Mouse (Mus musculus) CH12.LX (cell line): ENCODE data around the gene Clcnka.

Source experiments
- BHLHE40 ChIP-seq: IDR thresholded peaks from 2 replicates; pipeline ENCODE4 v1.6.1; 2011; ENCODE audit warnings: mild to moderate bottlenecking, low read depth, low read length, improper control_type of control experiment
- EP300 ChIP-seq: IDR thresholded peaks from 2 replicates; pipeline ENCODE4 v1.6.1; 2011; ENCODE audit warnings: low read length, improper control_type of control experiment
- MAFK ChIP-seq: IDR thresholded peaks from 2 replicates; pipeline ENCODE4 v1.6.1; 2011; ENCODE audit warnings: low read length, improper control_type of control experiment; ENCODE audit not compliant: insufficient replicate concordance
- TBP ChIP-seq: conservative IDR thresholded peaks from 2 replicates; pipeline ENCODE4 v1.6.1; 2011; ENCODE audit warnings: low read depth, low read length, improper control_type of control experiment
- ZNF384 ChIP-seq: IDR thresholded peaks from 2 replicates; pipeline ENCODE4 v1.6.1; 2012; ENCODE audit warnings: low read depth, low read length, improper control_type of control experiment, inconsistent platforms

DNA sequence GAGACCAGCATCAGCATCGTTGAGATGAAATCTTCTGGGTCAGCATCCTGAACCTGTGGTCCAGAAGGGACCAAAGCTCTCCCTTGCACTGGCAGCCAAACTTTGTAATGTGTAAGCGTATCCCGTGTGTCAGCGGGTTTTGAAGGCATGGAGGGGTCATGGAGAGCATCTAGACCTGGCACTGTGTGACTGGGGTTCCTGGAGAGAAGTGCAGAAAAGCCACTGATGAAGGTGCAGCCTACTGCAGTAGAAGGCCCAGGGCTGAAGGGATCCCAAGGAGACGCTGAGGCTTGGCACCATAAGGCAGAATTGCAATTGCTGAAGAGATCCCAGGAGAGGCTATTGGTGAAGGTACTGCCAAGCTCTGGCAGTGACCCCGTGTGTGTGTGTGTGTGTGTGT, 30.9 kb upstream of the Clcnka start:
- TF ChIP-seq EP300 (no peak), ZNF384 (no peak), TBP (no peak), BHLHE40 (no peak), MAFK (no peak)
